ENCODE assay signal across 9 mouse cellular contexts in genomic region chr11:5015720-5016119, GRCm38 (mm10). TPM values are rescaled to one million over a fixed set of nuclear protein-coding genes. Genes with fewer than 3 reads are reported as not detected.
DNase-seq lines count a peak whose midpoint lies in the region; ATAC-seq and TF ChIP-seq lines count a peak whose summit lies in the region.
"Had no signal": no experiment of that assay in that cellular context is flagged by ENCODE, and none has a peak within 500 bp of the region (broad histone marks: within the 10 kb centered on the region; RNA-seq: fewer than 3 reads in every experiment).

No protein-coding gene starts in this region.

- H3K27ac ChIP-seq in liver, postnatal 0 days (ENCODE audit: low read depth): no peak overlapping the region
- H3K27ac ChIP-seq: heart, embryonic 13.5 days had no signal

- intact Hi-C loops in gastrocnemius, postnatal 14 days (cut with DNase I; ENCODE audit: low total_unique reads): no loop called here

- peaks cover 81% of the 10 kb centered on the region for H3K36me3 ChIP-seq in liver, postnatal 0 days (replicated peaks; ENCODE audit: insufficient read depth, low read length)

- ATAC-seq in liver, postnatal 0 days: peak; percentile 37; the same call in 1 of the 2 replicates
- no peak for ATAC-seq in monocyte, adult 5-6 weeks (replicated peaks; ENCODE audit: insufficient number of reproducible peaks, low FRiP score, low TSS enrichment, poor library complexity, severe bottlenecking)

- no peak overlapping the region for H3K4me3 ChIP-seq in liver, postnatal 0 days (ENCODE audit: low read depth, low read length)
- H3K4me3 ChIP-seq: heart, embryonic 13.5 days had no signal

- H3K9me3 ChIP-seq in liver, postnatal 0 days (ENCODE audit: low read length): no peaks in the 10 kb centered on the region
- H3K9me3 ChIP-seq: heart, embryonic 13.5 days had no signal

- H3K27me3 ChIP-seq in liver, postnatal 0 days (ENCODE audit: insufficient read depth, low read length): no peaks in the 10 kb centered on the region
- H3K27me3 ChIP-seq: heart, embryonic 13.5 days had no signal

- H3K4me1 ChIP-seq in liver, postnatal 0 days (ENCODE audit: insufficient read depth): peaks cover 7% of the 10 kb centered on the region

- no peak overlapping the region for H3K9ac ChIP-seq in liver, postnatal 0 days (replicated peaks)
- H3K9ac ChIP-seq: heart, embryonic 13.5 days had no signal

- peak; percentile 72 for TF ChIP-seq CTCF in liver, postnatal 0 days (IDR thresholded peaks at IDR 0.05; ENCODE audit: low read depth)

- WGBS in liver, postnatal 0 days (ENCODE audit: insufficient replicate concordance): 63% methylated on average over 2 of the region's 2 CpGs

- TF ChIP-seq EP300 in liver, postnatal 0 days (IDR thresholded peaks at IDR 0.05; ENCODE audit: low read depth): no peak

- DNase-seq in CD4-positive helper T cell, adult 2 months (ENCODE audit: low read depth, low spot score): peak; percentile 26
- peak; percentile 77 for DNase-seq in MN1 (ENCODE audit: low spot score)
- DNase-seq in cerebellum, postnatal 25 days: peak; percentile 94 to 96
- peak; percentile 84 for DNase-seq in gastrocnemius, postnatal 14 days
- peak; percentile 71 to 76 for DNase-seq in kidney, postnatal 25 days
- DNase-seq in liver, postnatal 0 days: peak; percentile 51
- DNase-seq in right cerebral cortex, postnatal 36 days (ENCODE audit: low spot score in 2 of 2): peak; percentile 58 to 75

- H3K4me2 ChIP-seq in liver, postnatal 0 days (ENCODE audit: low read depth, low read length): no peak overlapping the region
- H3K4me2 ChIP-seq: heart, embryonic 13.5 days had no signal

RNA-seq across cellular contexts. Expression of gene Ap1b1, which starts 29.1 kb away (rescaled TPM):
- total RNA-seq in gastrocnemius, postnatal 14 days (2021): 10 to 100 TPM; 31.6 to 41.1 TPM
- 40.7 and 46.3 TPM in 2 replicates for polyA plus RNA-seq in liver, postnatal 0 days (2015; fragmentation: Nextera tagmentation; extraction: Ambion mirVana)
- 22.9 to 57.1 TPM (median 40.8 TPM) in 3 replicates for total RNA-seq in monocyte, adult 5-6 weeks (2017)

RNA-seq across cellular contexts. Expression of gene Rasl10a, which starts 42.2 kb away (rescaled TPM):
- under 1 TPM in 1 of 2 experiments, not detected in 1; 0.25 TPM for total RNA-seq in gastrocnemius, postnatal 14 days (2021)
- 0.58 and 0.66 TPM in 2 replicates for polyA plus RNA-seq in liver, postnatal 0 days (2015; fragmentation: Nextera tagmentation; extraction: Ambion mirVana)
- 0.58 TPM in 1 of 3 replicates, not detected in the others for total RNA-seq in monocyte, adult 5-6 weeks (2017)

RNA-seq across cellular contexts. Expression of gene Gas2l1, which starts 49.4 kb away (rescaled TPM):
- 10 to 100 TPM in 1 of 2 experiments, 1 to 10 TPM in 1; 8.4 to 12.0 TPM for total RNA-seq in gastrocnemius, postnatal 14 days (2021)
- 14.9 TPM in 2 replicates for polyA plus RNA-seq in liver, postnatal 0 days (2015; fragmentation: Nextera tagmentation; extraction: Ambion mirVana)
- total RNA-seq in monocyte, adult 5-6 weeks (2017): 1.2 to 13.9 TPM (median 3.2 TPM) in 3 replicates

Comparison
In these comparisons a context has a peak if more than half of its experiments do, and no peak if none do; other contexts are left out.
1. DNase-seq: peak in every context shown above with its lines; median percentile 95 in cerebellum, postnatal 25 days; 84 in gastrocnemius, postnatal 14 days; 77 in MN1; 74 in kidney, postnatal 25 days; 66 in right cerebral cortex, postnatal 36 days; 51 in liver, postnatal 0 days; 26 in CD4-positive helper T cell, adult 2 months.